Mouse (Mus musculus): ENCODE data around the gene Rps16. TPM values are rescaled to one million over a fixed set of nuclear protein-coding genes. Genes with fewer than 3 reads are reported as not detected.

Gene Rps16
- polyA plus RNA-seq, 1 experiment from 2014 or later, result 533 TPM

DNA sequence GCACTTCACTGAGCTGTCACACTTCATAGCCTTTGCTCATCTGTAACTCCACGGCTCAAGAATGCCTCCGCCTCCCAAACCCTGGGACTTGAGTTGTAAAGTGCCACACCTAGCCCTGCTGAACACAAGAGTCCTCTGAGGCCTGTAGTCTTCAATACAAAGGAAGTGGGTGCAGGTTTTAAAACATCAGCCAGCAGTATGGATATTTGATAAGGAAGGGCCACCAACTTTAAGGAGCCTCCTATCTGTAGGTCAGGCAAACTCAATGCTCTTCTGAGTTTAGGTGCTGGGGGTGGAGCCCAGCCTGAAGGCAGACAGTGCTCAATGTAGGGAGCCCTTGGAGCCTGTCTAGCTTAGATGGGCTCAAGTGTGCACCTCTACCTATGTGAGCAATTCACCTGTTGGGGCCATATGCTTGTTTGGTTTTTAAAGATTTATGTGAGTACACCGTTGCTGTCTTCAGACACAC is 3.7 kb downstream of the Rps16 start:
- 85% methylated on average over 3 of the region's 3 CpGs for WGBS
- H3K36me3 ChIP-seq, result peaks cover 41% of the 10 kb centered on the region
- ATAC-seq (ENCODE audit: low read depth), result no peak
- H3K9ac ChIP-seq, result no peak overlapping the region
- no peaks in the 10 kb centered on the region for H3K9me3 ChIP-seq
- no peaks in the 10 kb centered on the region for H3K27me3 ChIP-seq
- no peak overlapping the region for H3K4me2 ChIP-seq
- H3K4me1 ChIP-seq (replicated peaks), result peaks cover 43% of the 10 kb centered on the region
- no peak overlapping the region for H3K27ac ChIP-seq (replicated peaks)
- no peak overlapping the region for H3K4me3 ChIP-seq

DNA sequence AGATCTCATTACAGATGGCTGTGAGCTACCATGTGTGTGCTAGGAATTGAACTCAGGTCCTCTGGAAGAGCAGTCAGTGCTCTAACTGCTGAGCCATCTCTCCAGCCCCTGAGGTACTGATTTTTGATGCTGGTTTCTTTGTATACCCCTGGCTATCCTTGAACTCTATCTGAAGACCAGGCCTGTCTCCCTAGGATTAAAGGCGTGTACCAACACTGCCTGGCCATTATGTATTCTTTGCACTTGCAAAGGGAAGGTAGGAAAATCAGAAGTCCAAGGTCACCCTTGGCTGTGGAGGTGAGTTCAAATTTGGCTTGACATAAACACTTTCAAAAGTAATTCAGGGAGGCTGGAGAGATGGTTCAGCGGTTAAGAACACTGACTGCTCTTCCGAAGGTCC is 4.1 kb downstream of the Rps16 start:
- H3K4me3 ChIP-seq, result no peak overlapping the region
- H3K9me3 ChIP-seq, result no peaks in the 10 kb centered on the region
- H3K27ac ChIP-seq (replicated peaks), result no peak overlapping the region
- ATAC-seq (ENCODE audit: low read depth), result no peak
- peaks cover 41% of the 10 kb centered on the region for H3K4me1 ChIP-seq (replicated peaks)
- no peak overlapping the region for H3K9ac ChIP-seq
- peaks cover 45% of the 10 kb centered on the region for H3K36me3 ChIP-seq
- WGBS, result 91% methylated on average over 3 of the region's 3 CpGs
- no peak overlapping the region for H3K4me2 ChIP-seq
- H3K27me3 ChIP-seq, result no peaks in the 10 kb centered on the region

DNA sequence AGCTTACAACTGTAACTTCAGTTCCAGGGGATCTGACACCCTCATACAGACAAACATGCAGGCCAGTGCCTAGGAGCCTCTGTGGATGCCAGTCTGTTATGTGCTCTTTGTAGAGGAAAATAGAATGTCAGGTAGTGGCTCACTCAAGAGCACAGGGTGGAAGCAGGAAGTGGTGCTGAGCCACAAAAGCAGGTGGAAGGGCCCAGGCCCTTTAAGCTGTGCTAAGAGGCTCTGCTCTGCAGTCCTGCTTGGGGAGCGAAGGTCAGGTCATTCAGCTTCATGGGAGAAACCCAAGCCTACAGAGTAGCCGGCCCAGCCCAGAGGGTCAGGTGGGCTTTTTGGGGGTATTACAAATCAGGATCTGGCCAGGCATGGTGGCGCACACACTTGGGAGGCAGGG is 4.8 kb downstream of the Rps16 start:
- 92% methylated on average over 3 of the region's 3 CpGs for WGBS
- Histone ChIP-seq H3K4me1 (replicated peaks) (peaks cover 36% of the 10 kb centered on the region), H3K27ac (replicated peaks) (no peak overlapping the region), H3K4me2 (no peak overlapping the region), H3K9me3 (no peaks in the 10 kb centered on the region), H3K27me3 (no peaks in the 10 kb centered on the region), H3K4me3 (no peak overlapping the region), H3K36me3 (peaks cover 52% of the 10 kb centered on the region), H3K9ac (no peak overlapping the region)
- ATAC-seq (ENCODE audit: low read depth), result no peak

DNA sequence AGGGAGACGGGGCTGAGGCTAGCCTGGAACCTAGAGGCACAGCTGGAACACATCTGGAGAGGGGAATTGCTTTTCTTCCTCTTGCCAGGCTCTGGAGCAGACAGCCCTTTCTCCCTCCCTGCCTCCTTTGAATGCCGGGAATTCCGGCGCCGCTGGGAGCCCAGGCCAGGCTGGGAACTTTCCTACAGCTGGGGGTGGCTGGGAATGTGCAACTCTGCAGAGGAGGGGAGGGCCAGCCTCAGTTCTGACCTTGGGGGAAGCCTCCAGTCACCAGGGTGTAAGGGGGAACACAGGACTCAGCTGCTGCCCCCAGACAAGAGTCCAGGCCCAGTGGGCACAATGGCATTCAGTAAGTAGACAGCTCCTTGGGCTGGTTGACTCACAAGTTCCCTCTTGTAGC is 6.5 kb downstream of the Rps16 start:
- Histone ChIP-seq H3K27me3 (no peaks in the 10 kb centered on the region), H3K9ac (0 out of 2 replicates have a peak overlapping the region, but pooled peaks have one; percentile 10), H3K36me3 (peaks cover 65% of the 10 kb centered on the region), H3K4me1 (replicated peaks) (peaks cover 26% of the 10 kb centered on the region), H3K9me3 (no peaks in the 10 kb centered on the region), H3K4me3 (no peak overlapping the region), H3K4me2 (no peak overlapping the region), H3K27ac (replicated peaks) (peak overlapping the region; percentile 34; the same call in 1 of the 2 replicates)
- peak; percentile 37; the same call in 1 of the 2 replicates for ATAC-seq (ENCODE audit: low read depth)
- 2% methylated on average over 5 of the region's 5 CpGs for WGBS

DNA sequence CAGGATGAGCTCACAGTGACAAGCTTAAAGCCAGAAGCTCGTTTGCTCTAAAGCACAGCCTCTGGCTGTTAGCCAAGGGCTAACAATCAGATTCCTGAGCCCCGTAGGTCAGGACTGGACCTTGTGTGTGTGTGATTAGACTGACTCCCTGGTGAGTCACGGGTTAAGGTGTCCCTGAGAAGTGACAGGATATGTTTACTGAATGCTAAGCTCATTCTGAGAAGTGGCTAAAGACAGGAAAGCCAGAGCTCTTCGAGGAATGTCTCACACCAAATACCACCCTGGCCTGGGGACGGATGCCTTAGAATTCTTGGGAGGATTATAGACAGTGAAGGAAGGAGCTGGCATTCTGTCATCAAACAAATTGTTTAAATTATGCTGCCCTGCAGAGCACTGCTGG is 7.5 kb downstream of the Rps16 start:
- Histone ChIP-seq H3K36me3 (peaks cover 66% of the 10 kb centered on the region), H3K27ac (replicated peaks) (0 out of 2 replicates have a peak overlapping the region, but pooled peaks have one; percentile 52), H3K4me3 (no peak overlapping the region), H3K9me3 (no peaks in the 10 kb centered on the region), H3K27me3 (no peaks in the 10 kb centered on the region), H3K4me2 (no peak overlapping the region), H3K4me1 (replicated peaks) (peaks cover 24% of the 10 kb centered on the region), H3K9ac (peak overlapping the region; percentile 14; the same call in 1 of the 2 replicates)
- no peak for ATAC-seq (ENCODE audit: low read depth)
- 25% methylated on average over 5 of the region's 5 CpGs for WGBS

DNA sequence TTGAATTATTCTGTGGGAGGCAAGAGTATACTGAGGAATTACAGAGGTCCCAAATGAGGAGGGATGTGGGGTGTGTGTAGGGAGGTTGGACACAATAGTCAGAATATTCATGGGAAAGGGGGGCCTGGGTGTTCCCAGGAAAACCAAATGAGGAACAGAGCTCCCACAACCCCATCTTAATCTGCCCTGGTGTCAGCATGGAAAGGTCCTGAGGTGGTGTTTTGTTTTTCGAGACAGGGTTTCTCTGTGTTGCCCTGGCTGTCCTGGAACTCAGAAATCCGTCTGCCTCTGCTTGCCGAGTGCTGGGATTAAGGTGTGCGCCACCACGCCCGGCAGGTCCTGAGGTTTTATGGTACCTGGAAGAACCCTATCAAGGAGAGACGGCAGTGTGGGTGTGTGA is 8.0 kb downstream of the Rps16 start:
- H3K4me1 ChIP-seq (replicated peaks), result peaks cover 24% of the 10 kb centered on the region
- peaks cover 64% of the 10 kb centered on the region for H3K36me3 ChIP-seq
- H3K27ac ChIP-seq (replicated peaks), result 0 out of 2 replicates have a peak overlapping the region, but pooled peaks have one; percentile 52
- no peaks in the 10 kb centered on the region for H3K9me3 ChIP-seq
- no peaks in the 10 kb centered on the region for H3K27me3 ChIP-seq
- peak overlapping the region; percentile 14; the same call in 1 of the 2 replicates for H3K9ac ChIP-seq
- no peak overlapping the region for H3K4me2 ChIP-seq
- ATAC-seq (ENCODE audit: low read depth), result no peak
- 77% methylated on average over 7 of the region's 7 CpGs for WGBS
- no peak overlapping the region for H3K4me3 ChIP-seq

DNA sequence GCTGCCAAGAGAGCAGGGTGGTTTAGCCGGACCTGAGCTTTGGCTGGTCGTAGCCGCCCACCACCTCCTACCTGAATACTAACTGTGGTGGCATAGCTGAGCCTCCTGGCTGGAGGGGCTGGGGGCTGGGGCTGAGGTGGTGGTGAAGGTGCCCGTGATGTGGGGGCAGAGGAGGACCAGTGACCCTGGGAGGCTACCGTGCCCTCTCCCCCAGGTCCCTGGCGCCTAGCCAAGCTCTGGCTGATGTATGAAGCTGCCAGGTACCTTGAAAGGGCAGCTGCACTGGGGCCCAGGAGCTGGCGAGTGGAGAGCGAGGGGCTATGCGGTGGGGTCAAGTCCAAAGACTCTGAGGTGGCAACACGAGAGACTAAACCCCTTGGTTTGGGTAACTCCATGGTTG is 9.4 kb downstream of the Rps16 start:
- no peaks in the 10 kb centered on the region for H3K9me3 ChIP-seq
- no peaks in the 10 kb centered on the region for H3K27me3 ChIP-seq
- no peak overlapping the region for H3K4me2 ChIP-seq
- no peak overlapping the region for H3K9ac ChIP-seq
- ATAC-seq (ENCODE audit: low read depth), result no peak
- no peak overlapping the region for H3K27ac ChIP-seq (replicated peaks)
- 91% methylated on average over 10 of the region's 10 CpGs for WGBS
- peaks cover 24% of the 10 kb centered on the region for H3K4me1 ChIP-seq (replicated peaks)
- peaks cover 64% of the 10 kb centered on the region for H3K36me3 ChIP-seq
- H3K4me3 ChIP-seq, result no peak overlapping the region

DNA sequence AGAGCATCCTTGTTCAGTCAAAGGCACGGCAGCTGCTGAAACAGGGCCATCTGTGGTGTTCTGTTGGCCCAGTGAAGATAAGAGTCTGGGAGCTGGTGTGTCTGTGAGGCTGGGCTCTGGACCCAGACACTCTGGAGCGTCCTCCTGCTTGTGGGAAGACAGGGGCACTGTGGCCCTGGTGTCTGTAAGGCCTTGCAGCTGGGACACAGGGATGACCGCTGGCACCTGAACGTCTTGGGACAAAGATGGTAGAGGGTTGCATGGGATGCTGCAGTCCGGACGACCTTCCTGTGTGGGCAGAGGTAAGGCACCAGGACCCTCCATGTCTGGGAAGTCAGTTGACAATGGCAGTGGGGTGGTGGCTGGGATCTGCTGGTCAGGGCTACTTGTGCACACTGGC is 9.8 kb downstream of the Rps16 start:
- 92% methylated on average over 6 of the region's 6 CpGs for WGBS
- Histone ChIP-seq H3K36me3 (peaks cover 65% of the 10 kb centered on the region), H3K27ac (replicated peaks) (no peak overlapping the region), H3K9ac (no peak overlapping the region), H3K27me3 (no peaks in the 10 kb centered on the region), H3K4me3 (no peak overlapping the region), H3K4me1 (replicated peaks) (peaks cover 24% of the 10 kb centered on the region), H3K4me2 (no peak overlapping the region), H3K9me3 (no peaks in the 10 kb centered on the region)
- ATAC-seq (ENCODE audit: low read depth), result no peak

DNA sequence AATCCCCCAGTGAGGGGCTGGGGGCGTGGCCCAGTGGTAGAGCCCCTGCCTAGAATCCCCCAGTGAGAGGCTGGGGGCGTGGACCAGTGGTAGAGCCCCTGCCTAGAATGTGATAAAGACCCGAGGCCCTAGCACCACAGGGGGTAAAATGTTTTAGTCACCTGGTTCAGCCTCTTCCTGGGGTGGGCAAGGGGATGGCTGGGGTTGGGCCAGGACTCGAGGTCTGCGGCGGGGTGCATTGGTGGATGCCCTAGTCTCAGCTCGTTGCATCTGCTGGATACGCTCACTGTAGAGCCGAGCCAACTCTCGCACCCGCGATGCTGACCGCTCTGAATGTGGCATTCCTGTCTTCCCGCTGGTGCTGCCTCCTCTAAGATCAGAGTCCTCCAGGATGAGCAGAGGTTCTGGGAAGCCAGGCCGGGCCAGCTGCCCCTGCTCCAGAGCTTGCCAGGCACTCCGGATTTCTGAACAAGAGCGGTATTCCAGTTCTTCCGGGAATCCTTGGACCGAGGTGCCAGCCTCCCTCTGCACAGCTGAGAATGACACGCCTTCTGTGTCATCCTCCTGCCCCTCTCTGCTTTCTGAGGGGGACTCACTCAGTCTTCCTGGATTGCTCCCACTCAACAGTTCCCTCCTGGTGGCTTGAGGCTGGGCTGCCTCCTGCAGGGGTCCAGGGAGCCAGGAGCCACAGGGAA is 11.3 kb downstream of the Rps16 start:
- Histone ChIP-seq H3K4me3 (no peak overlapping the region), H3K27me3 (no peaks in the 10 kb centered on the region), H3K9me3 (no peaks in the 10 kb centered on the region), H3K36me3 (peaks cover 76% of the 10 kb centered on the region), H3K27ac (replicated peaks) (no peak overlapping the region), H3K4me1 (replicated peaks) (peaks cover 21% of the 10 kb centered on the region), H3K9ac (no peak overlapping the region), H3K4me2 (no peak overlapping the region)
- WGBS, result 96% methylated on average over 20 of the region's 20 CpGs
- ATAC-seq (ENCODE audit: low read depth), result no peak

DNA sequence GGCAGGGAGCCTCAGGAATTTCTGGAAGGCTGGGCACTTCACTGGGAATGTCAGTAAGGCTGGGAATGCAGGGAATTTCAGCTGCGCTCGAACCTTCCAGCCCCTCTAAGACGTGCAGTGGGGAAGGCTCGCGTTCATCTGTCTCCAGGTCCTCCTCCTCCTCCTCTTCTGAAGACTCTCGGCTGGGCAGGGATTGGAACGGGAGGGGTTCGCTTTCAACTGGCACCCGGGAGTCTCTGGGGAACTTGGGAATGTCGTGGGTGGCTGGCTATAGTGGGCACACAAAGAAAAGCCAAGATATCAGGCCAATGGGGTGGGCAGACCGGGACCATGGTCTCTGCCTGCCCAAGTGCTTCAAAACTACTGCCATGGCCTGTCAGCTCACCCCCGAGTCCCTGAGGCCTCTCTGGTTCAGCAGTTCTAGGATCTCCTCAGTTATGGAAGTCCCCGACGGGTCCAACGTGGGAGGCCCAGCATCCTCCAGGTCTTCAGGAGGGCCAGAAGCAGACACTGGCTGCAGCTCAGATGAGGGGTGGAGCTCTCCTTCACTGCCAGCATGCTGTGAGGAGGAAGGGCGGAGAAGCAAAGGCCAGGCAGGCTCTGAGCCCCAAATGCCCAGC is 12.1 kb downstream of the Rps16 start:
- peaks cover 84% of the 10 kb centered on the region for H3K36me3 ChIP-seq
- WGBS, result 90% methylated on average over 16 of the region's 16 CpGs
- H3K27ac ChIP-seq (replicated peaks), result no peak overlapping the region
- ATAC-seq (ENCODE audit: low read depth), result no peak
- no peaks in the 10 kb centered on the region for H3K27me3 ChIP-seq
- peaks cover 14% of the 10 kb centered on the region; the same call in 1 of the 2 replicates for H3K4me1 ChIP-seq (replicated peaks)
- no peak overlapping the region for H3K4me3 ChIP-seq
- H3K9me3 ChIP-seq, result no peaks in the 10 kb centered on the region
- H3K4me2 ChIP-seq, result no peak overlapping the region
- no peak overlapping the region for H3K9ac ChIP-seq

DNA sequence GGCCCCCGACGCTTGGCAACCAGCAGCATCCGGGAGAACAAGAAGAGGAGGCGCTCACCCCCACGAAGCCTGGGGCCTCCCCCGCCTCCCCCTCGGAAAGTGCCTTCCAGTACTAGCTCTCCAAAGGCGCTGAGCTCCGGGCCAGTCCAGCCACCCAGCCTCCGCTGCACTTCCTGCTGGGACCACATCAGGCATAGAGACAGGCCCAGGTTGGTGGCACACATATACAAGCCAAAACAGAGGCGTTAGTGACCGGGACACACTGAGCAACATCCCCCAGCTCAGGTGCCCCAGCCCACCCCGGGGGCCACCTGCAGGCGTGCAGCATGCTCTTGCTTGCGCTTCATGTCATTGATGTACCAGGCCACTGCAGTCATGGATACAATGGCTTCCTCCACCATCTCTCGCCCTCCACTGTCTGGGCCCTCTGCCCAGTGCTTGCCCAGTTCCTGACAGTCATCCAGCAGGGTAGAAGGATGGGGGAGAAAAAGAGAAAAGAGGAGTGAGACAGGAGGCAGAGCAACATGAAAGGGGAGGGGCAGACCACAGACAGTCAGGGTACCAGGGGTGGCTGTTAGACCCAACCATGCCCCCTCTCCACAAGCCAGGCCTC is 17.3 kb downstream of the Rps16 start:
- no peak overlapping the region for H3K9ac ChIP-seq
- no peak overlapping the region for H3K27ac ChIP-seq (replicated peaks)
- no peak overlapping the region for H3K4me3 ChIP-seq
- 91% methylated on average over 16 of the region's 16 CpGs for WGBS
- no peaks in the 10 kb centered on the region for H3K9me3 ChIP-seq
- peaks cover 65% of the 10 kb centered on the region for H3K36me3 ChIP-seq
- H3K27me3 ChIP-seq, result no peaks in the 10 kb centered on the region
- H3K4me1 ChIP-seq (replicated peaks), result peaks cover 28% of the 10 kb centered on the region
- H3K4me2 ChIP-seq, result no peak overlapping the region
- ATAC-seq (ENCODE audit: low read depth), result no peak

DNA sequence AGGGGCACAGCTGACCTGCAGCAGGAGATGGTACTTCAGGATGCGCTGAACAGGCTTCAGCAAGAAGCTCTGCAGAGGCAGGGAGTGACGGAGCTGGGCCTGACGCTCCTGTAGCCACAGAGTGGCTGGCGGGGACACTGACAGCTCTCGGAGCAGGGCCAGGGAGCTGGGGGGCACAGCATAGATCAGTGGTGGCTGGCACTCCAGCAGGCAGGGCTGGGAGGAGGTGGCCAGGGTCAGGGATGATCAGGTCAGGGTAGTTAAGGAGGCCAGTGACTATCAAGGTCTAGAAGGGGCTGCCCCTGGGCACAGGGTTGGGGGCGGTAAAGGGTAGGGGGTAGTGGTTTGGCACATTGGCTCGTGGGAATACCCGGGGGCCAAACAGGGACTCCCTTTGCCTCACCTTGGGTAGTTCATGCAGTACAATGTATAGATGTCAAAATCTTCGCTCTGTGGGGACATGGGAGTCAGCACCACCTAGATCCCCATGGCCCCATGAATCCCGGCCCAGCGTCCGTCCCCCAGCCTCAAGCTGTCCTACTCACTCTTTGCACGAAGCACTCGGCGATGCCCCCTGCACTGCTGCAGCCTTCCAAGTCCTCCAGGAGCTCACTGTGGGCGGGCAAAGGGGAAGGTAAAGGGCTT is 17.9 kb downstream of the Rps16 start:
- Histone ChIP-seq H3K9me3 (no peaks in the 10 kb centered on the region), H3K27me3 (no peaks in the 10 kb centered on the region), H3K9ac (no peak overlapping the region), H3K4me1 (replicated peaks) (peaks cover 28% of the 10 kb centered on the region), H3K27ac (replicated peaks) (no peak overlapping the region), H3K4me3 (no peak overlapping the region), H3K4me2 (no peak overlapping the region), H3K36me3 (peaks cover 61% of the 10 kb centered on the region)
- ATAC-seq (ENCODE audit: low read depth), result no peak
- WGBS, result 93% methylated on average over 16 of the region's 16 CpGs

Data from neural tube, embryonic 13.5 days (tissue).